Mouse (Mus musculus) frontal cortex, adult 2 months (tissue): ENCODE measurements around the gene Zbtb37. TPM values are rescaled to one million over a fixed set of nuclear protein-coding genes. Genes with fewer than 3 reads are reported as not detected.
A peak's percentile ranks its signal among the peaks of the same experiment; 100 is the strongest.

Source experiments
- DNase-seq, 2 experiments: peaks; one replicate each; pipeline ENCODE4 v3.0.0; 2022; ENCODE audit warnings: low spot score in 1 of 2; ENCODE audit errors: extremely low spot score in 1 of 2
- polyA plus RNA-seq: library from polyadenylated mRNA; depleted of rRNA; stranded (reverse); fragments of >200 nt; gene quantifications from 2 replicates; pipeline ENCODE4 v1.2.3, GENCODE M21; 2012; rRNA removed

Zbtb37 gene
- polyA plus RNA-seq = 5.4 TPM in 2 replicates

- DNase-seq = peak; percentile 97 to 98
Measured at GRCm38 (mm10) chr1:161034435-161035280, at the start of gene Zbtb37. Zbtb37 (minus strand) TSS chr1:161034849.

GRCm38 (mm10) chr1:161077243-161077642 is 42.6 kb upstream of the Zbtb37 start:
- DNase-seq = no peak

- DNase-seq = no peak
Measured at GRCm38 (mm10) chr1:161076238-161076637, 41.6 kb upstream of the Zbtb37 start.

- no peak for DNase-seq
Measured at GRCm38 (mm10) chr1:161071272-161071620, 36.6 kb upstream of the Zbtb37 start.

GRCm38 (mm10) chr1:161070352-161071271 is 36.0 kb upstream of the Zbtb37 start, which contains the start of the genes Dars2 and Cenpl:
Dars2 (minus strand) TSS chr1:161070658.
Cenpl (plus strand) TSS chr1:161070713.
- peak; percentile 95 to 99 for DNase-seq

GRCm38 (mm10) chr1:161063351-161063750 is 28.7 kb upstream of the Zbtb37 start:
- DNase-seq = no peak

- DNase-seq = no peak
Measured at GRCm38 (mm10) chr1:161057164-161057563, 22.5 kb upstream of the Zbtb37 start.

- no peak for DNase-seq
Measured at GRCm38 (mm10) chr1:161046972-161047371, 12.3 kb upstream of the Zbtb37 start.

GRCm38 (mm10) chr1:161041261-161042020 is 6.8 kb upstream of the Zbtb37 start:
- DNase-seq = no peak

GRCm38 (mm10) chr1:161040855-161041254 is 6.2 kb upstream of the Zbtb37 start:
- no peak for DNase-seq

GRCm38 (mm10) chr1:161040426-161040770 is 5.7 kb upstream of the Zbtb37 start:
- DNase-seq = no peak

GRCm38 (mm10) chr1:161039741-161040425 is 5.2 kb upstream of the Zbtb37 start:
- DNase-seq = peak in 1 of 2 experiments; percentile 11

GRCm38 (mm10) chr1:161038968-161039721 is 4.5 kb upstream of the Zbtb37 start:
- DNase-seq = no peak

GRCm38 (mm10) chr1:161038004-161038403 is 3.4 kb upstream of the Zbtb37 start:
- no peak for DNase-seq

- no peak for DNase-seq
Measured at GRCm38 (mm10) chr1:161037599-161037998, 3.0 kb upstream of the Zbtb37 start.

GRCm38 (mm10) chr1:161037026-161037425 is 2.4 kb upstream of the Zbtb37 start:
- DNase-seq = no peak

- peak in 1 of 2 experiments; percentile 20 for DNase-seq
Measured at GRCm38 (mm10) chr1:161036411-161036841, 1.8 kb upstream of the Zbtb37 start.

- DNase-seq = no peak
Measured at GRCm38 (mm10) chr1:161035786-161036404, 1.2 kb upstream of the Zbtb37 start.

- DNase-seq = peak; percentile 43 to 71
Measured at GRCm38 (mm10) chr1:161035281-161035785, 684 bp upstream of the Zbtb37 start.
